Mouse (Mus musculus) testis, adult 2 months (tissue): ENCODE measurements around the gene Armc3.

Experiments used
- CTCF ChIP-seq: fragments of 200-500 bp; IDR thresholded peaks from 2 replicates; pipeline ENCODE4 v1.5.1; 2012; ENCODE audit warnings: low read depth, mild to moderate bottlenecking, inconsistent platforms, low read length, moderate library complexity; ENCODE audit not compliant: control insufficient read depth, insufficient read depth, insufficient replicate concordance
- POLR2A ChIP-seq: fragments of 200-500 bp; IDR thresholded peaks from 2 replicates; pipeline ENCODE4 v1.6.1; 2012; ENCODE audit warnings: low read depth, mild to moderate bottlenecking, inconsistent platforms, low read length, moderate library complexity; ENCODE audit not compliant: control insufficient read depth

- TF ChIP-seq CTCF (no peak), POLR2A (no peak)
Measured at GRCm38 (mm10) chr2:19301251-19301650, 102.1 kb downstream of the Armc3 start.
